Mouse (Mus musculus): ENCODE data around the gene Cdk18. TPM values are rescaled to one million over a fixed set of nuclear protein-coding genes. Genes with fewer than 3 reads are reported as not detected.

Cdk18 gene
- polyA plus RNA-seq, 1 experiment, result 1.3 TPM

DNA sequence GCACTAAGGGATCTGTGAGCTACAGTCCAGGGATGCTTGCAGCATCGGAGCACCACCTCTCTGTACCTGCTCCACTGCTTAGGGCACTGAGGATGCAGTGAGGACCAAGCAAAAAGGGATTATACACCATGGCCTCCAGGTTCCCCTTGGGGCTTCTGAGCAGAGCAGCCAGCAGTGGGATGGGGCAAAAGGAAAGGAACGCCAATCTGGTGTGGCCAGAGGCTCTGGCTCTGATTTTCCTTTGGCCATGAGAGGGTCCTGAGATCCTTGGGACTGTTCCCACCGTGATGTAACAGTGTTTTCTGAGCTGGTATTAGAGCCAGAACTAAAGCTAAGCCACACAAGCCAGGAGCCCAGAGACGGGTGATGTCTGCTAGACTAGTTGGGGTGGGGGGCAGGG lies 20.2 kb upstream of the Cdk18 start:
- DNase-seq (ENCODE audit: low read depth), result no peak

GRCm38 (mm10) chr1:132158741-132159140 lies 19.3 kb upstream of the Cdk18 start:
- DNase-seq (ENCODE audit: low read depth), result peak; percentile 82
- TF ChIP-seq POLR2A (IDR thresholded peaks at IDR 0.05; ENCODE audit: borderline replicate concordance, extremely low read depth, insufficient read depth, insufficient read length, poor library complexity, severe bottlenecking) (no peak), CTCF (IDR thresholded peaks at IDR 0.05; ENCODE audit: borderline replicate concordance, extremely low read depth, insufficient read depth, insufficient read length) (no peak)

More for the DNA sequence above, 20.2 kb upstream of the Cdk18 start:
- no peak for TF ChIP-seq POLR2A (IDR thresholded peaks at IDR 0.05; ENCODE audit: borderline replicate concordance, extremely low read depth, insufficient read depth, insufficient read length, poor library complexity, severe bottlenecking)
- no peak for TF ChIP-seq CTCF (IDR thresholded peaks at IDR 0.05; ENCODE audit: borderline replicate concordance, extremely low read depth, insufficient read depth, insufficient read length)

GRCm38 (mm10) chr1:132157808-132158207 lies 18.3 kb upstream of the Cdk18 start:
- DNase-seq (ENCODE audit: low read depth), result no peak
- no peak for TF ChIP-seq POLR2A (IDR thresholded peaks at IDR 0.05; ENCODE audit: borderline replicate concordance, extremely low read depth, insufficient read depth, insufficient read length, poor library complexity, severe bottlenecking)
- no peak for TF ChIP-seq CTCF (IDR thresholded peaks at IDR 0.05; ENCODE audit: borderline replicate concordance, extremely low read depth, insufficient read depth, insufficient read length)

DNA sequence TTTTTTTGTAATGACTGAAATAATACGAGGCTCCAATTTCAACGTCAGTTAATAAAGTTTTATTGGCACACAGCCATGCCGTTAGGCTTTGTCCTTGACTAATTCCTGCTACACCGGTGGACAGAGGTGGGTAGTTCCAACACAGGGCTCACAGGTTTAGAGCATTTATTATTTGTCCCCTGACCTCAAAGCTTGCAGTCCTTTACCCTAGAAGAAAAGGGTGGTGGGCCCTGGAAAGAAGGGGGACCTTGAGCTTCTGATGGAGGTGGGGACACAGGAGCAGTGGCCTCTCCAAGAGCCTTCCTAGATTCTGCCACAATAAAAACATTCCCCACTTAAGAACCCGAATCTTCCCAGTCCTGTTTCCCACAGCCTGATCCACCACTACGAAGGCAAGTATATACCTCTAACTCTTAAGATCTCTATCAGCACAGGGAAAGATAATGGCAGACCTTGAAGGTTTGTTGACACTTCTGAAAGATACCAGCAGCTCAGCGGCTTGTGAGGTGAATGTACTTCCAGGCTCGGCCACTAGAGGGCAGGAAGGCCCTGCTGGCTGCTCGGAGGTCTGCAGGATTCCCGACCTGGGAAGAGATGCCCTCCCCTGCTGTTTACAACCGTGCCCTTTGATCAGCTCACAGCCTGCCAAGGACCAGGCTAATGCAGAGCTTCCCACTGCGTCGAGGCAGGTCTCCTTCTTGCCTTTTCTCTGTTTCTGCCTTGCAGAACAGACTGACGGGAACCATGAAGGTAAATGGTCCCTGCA lies 17.7 kb upstream of the Cdk18 start:
- peak; percentile 94 for DNase-seq (ENCODE audit: low read depth)
- TF ChIP-seq CTCF (IDR thresholded peaks at IDR 0.05; ENCODE audit: borderline replicate concordance, extremely low read depth, insufficient read depth, insufficient read length) (peak; percentile 99), POLR2A (IDR thresholded peaks at IDR 0.05; ENCODE audit: borderline replicate concordance, extremely low read depth, insufficient read depth, insufficient read length, poor library complexity, severe bottlenecking) (no peak)

DNA sequence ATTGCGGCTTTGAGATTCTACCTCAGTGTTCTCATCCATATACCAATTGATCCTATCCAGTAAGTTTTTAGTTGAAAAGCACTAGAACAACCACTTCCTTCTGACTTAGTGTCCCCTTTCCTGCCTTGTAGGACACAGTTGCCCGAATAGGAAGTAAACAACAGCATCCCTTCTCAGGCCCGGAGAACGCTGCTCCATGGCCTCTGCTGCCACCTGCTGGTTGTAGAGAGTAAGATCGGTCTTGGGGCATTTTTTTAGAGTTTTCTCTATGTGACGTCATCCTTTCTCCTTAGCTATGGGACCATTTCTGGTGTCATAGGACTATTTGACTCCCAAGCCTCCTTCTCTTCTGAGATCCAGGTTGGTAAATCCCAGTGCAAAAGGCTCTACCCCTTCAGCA lies 16.3 kb upstream of the Cdk18 start:
- TF ChIP-seq POLR2A (IDR thresholded peaks at IDR 0.05; ENCODE audit: borderline replicate concordance, extremely low read depth, insufficient read depth, insufficient read length, poor library complexity, severe bottlenecking) (no peak), CTCF (IDR thresholded peaks at IDR 0.05; ENCODE audit: borderline replicate concordance, extremely low read depth, insufficient read depth, insufficient read length) (peak; percentile 92)
- peak; percentile 90 for DNase-seq (ENCODE audit: low read depth)

GRCm38 (mm10) chr1:132153691-132154090 lies 14.2 kb upstream of the Cdk18 start:
- DNase-seq (ENCODE audit: low read depth), result no peak
- TF ChIP-seq POLR2A (IDR thresholded peaks at IDR 0.05; ENCODE audit: borderline replicate concordance, extremely low read depth, insufficient read depth, insufficient read length, poor library complexity, severe bottlenecking), result no peak
- no peak for TF ChIP-seq CTCF (IDR thresholded peaks at IDR 0.05; ENCODE audit: borderline replicate concordance, extremely low read depth, insufficient read depth, insufficient read length)

- no peak for DNase-seq (ENCODE audit: low read depth)
- TF ChIP-seq POLR2A (IDR thresholded peaks at IDR 0.05; ENCODE audit: borderline replicate concordance, extremely low read depth, insufficient read depth, insufficient read length, poor library complexity, severe bottlenecking) (no peak), CTCF (IDR thresholded peaks at IDR 0.05; ENCODE audit: borderline replicate concordance, extremely low read depth, insufficient read depth, insufficient read length) (no peak)
Observed at GRCm38 (mm10) chr1:132153086-132153690, 13.7 kb upstream of the Cdk18 start.

- no peak for DNase-seq (ENCODE audit: low read depth)
- TF ChIP-seq POLR2A (IDR thresholded peaks at IDR 0.05; ENCODE audit: borderline replicate concordance, extremely low read depth, insufficient read depth, insufficient read length, poor library complexity, severe bottlenecking) (no peak), CTCF (IDR thresholded peaks at IDR 0.05; ENCODE audit: borderline replicate concordance, extremely low read depth, insufficient read depth, insufficient read length) (no peak)
Observed at GRCm38 (mm10) chr1:132151908-132152307, 12.4 kb upstream of the Cdk18 start.

GRCm38 (mm10) chr1:132150817-132151601 lies 11.5 kb upstream of the Cdk18 start:
- TF ChIP-seq CTCF (IDR thresholded peaks at IDR 0.05; ENCODE audit: borderline replicate concordance, extremely low read depth, insufficient read depth, insufficient read length), result no peak
- TF ChIP-seq POLR2A (IDR thresholded peaks at IDR 0.05; ENCODE audit: borderline replicate concordance, extremely low read depth, insufficient read depth, insufficient read length, poor library complexity, severe bottlenecking), result no peak
- no peak for DNase-seq (ENCODE audit: low read depth)

GRCm38 (mm10) chr1:132150171-132150570 lies 10.7 kb upstream of the Cdk18 start:
- no peak for DNase-seq (ENCODE audit: low read depth)
- TF ChIP-seq POLR2A (IDR thresholded peaks at IDR 0.05; ENCODE audit: borderline replicate concordance, extremely low read depth, insufficient read depth, insufficient read length, poor library complexity, severe bottlenecking) (no peak), CTCF (IDR thresholded peaks at IDR 0.05; ENCODE audit: borderline replicate concordance, extremely low read depth, insufficient read depth, insufficient read length) (no peak)

DNA sequence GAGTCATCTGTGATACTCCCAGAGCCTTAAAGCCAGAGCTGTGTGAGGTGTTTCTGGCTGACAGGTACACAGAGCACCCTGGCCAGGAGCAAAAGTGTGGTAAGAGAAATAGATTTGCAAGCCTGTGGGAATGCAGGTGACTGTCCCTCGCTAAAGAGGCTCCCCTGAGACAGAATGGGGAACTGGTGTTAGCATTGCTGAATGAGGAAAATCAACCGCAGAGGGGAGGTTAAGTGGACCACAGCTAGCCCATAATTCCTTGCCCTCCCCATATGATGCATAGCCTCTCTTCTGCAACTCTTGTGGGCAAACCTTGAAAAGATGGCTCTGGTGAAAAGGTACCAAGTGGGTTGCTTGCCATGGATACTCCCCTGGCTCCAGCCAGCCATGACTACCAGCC lies 9.9 kb upstream of the Cdk18 start:
- no peak for DNase-seq (ENCODE audit: low read depth)
- TF ChIP-seq CTCF (IDR thresholded peaks at IDR 0.05; ENCODE audit: borderline replicate concordance, extremely low read depth, insufficient read depth, insufficient read length), result no peak
- no peak for TF ChIP-seq POLR2A (IDR thresholded peaks at IDR 0.05; ENCODE audit: borderline replicate concordance, extremely low read depth, insufficient read depth, insufficient read length, poor library complexity, severe bottlenecking)
